Mouse (Mus musculus): ENCODE measurements around the gene Gm7694.

GRCm38 (mm10) chr1:170332775-170333174 is 26.6 kb upstream of the Gm7694 start:
- no peak for TF ChIP-seq CTCF (IDR thresholded peaks at IDR 0.05)
- no peak for TF ChIP-seq EP300 (IDR thresholded peaks at IDR 0.05)

Data from lung, postnatal 0 days (tissue).